Mouse (Mus musculus) c-Kit-positive CD71-positive TER-119-negative erythroid progenitor cells, embryonic 14.5 days (primary cell): Measurements from ENCODE around the gene Atraid.

Source experiments
- DNase-seq: peaks from one replicate; pipeline ENCODE4 v3.0.0-alpha.2; 2013; ENCODE audit warnings: low read depth

The Atraid gene

DNA sequence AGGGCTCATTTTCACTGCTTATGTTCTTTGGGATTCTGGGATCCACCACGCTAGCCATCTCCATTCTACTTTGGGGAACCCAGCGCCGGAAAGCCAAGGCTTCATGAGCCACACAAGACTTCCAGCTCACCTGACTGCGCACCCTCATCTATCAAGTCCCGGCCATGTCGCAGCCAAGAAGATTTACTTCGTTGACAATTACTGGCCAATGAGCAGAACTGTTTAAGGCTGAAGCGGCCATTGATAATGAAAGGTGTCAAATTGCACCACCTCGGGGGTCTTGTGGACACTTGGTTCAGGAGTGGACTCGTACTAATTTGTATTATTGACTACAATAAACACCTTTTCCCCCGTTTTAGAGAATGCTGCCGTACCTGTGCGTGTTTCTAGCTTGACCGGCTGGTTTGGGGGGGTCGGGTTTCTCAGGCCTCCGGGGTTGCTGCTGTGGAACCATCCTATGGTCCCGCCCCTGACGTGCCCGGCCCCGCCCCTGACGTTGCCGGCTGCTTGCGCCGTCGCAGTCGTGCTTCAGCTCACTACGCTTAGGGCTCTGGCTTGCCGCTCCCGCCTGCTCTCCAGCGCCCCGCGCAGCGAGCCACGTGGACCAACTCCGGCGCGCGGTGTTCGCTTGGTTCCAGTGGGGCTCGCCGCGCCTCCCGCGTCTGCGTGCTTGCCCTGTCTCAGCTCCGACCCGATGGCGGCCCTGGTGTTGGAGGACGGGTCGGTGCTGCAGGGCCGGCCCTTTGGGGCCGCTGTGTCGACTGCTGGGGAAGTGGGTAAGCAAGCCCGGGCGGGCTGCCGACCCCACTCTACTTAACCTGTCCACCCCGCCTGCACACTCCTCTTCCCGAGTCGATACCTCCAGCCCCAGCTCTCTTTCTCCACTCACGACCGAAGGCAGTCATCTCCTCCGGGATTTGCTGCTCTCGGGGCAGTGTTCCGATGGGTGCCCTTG, 6.4 kb downstream of the Atraid start, which contains the start of gene Cad:
Gene Cad, plus strand, starts transcription at position 520 of the 955 bp plus-strand sequence.
- peak; percentile 86 for DNase-seq

GRCm38 (mm10) chr5:31055216-31056140, 7.4 kb downstream of the Atraid start:
- no peak for DNase-seq

DNA sequence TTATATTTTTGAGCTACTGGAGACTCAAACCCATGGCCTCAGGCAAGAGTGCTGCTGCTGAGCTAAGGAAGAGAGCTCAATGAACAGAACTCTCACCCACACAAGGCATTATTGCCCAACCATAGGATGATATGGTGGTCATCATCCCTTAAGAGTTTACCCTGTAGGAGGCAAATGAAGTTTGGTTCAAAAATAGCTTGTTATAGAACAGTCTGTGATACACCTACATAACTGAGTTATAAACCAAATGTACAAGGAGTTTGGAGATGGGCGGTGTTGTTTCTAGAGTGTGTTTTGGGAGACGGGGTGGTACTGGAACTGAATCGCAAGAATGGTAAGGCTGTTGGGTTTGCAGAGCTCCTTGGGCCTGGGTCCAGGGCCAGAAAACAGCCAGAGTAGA, 21.7 kb downstream of the Atraid start:
- DNase-seq, result no peak

DNA sequence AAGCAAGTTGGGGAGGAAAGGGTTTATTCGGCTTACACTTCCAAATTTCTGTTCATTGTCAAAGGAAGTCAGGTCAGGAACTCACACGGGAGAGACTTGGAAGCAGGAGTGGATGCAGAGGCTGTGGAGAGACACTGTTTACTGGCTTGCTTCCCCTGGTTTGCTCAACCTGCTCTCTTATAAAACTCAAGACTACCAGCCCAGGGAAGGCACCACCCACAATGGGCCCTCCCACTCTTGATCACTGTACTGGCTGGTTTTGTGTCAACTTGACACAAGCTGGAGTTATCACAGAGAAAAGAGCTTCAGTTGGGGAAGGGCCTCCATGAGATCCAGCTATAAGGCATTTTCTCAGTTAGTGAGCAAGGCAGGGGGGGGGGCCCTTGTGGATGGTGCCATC, 22.9 kb downstream of the Atraid start:
- DNase-seq, result no peak

DNA sequence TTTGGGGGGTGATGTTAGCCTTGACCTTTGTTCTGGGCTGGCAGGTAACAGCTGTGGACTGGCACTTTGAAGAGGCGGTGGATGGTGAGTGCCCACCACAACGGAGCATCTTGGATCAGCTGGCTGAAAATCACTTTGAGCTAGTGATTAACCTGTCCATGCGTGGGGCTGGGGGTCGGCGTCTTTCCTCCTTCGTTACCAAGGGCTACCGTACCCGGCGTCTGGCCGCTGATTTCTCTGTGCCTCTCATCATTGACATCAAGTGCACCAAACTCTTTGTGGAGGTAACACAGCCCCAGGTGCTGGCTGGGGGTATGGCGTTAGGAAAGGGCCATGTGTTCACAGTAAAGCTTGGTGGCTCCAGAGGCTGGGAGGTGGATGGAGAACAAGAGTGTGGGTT, 23.7 kb downstream of the Atraid start:
- DNase-seq, result no peak

DNA sequence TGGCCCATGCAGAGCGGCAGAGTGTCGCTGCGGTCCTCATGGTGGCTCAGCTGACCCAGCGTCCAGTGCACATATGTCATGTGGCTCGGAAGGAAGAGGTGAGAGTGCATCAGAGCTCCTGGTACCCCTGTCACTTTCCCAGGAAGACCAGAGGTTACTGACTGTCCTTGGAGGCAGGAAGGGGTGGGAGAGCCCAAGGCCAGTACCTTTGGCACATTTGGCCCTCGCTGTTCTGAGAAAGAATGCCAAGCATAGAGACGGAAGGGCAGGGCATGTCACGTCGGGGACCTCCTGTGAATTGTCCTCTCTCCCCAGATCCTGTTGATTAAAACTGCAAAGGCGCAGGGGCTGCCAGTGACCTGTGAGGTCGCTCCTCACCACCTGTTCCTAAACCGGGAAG, 25.1 kb downstream of the Atraid start:
- DNase-seq, result no peak

DNA sequence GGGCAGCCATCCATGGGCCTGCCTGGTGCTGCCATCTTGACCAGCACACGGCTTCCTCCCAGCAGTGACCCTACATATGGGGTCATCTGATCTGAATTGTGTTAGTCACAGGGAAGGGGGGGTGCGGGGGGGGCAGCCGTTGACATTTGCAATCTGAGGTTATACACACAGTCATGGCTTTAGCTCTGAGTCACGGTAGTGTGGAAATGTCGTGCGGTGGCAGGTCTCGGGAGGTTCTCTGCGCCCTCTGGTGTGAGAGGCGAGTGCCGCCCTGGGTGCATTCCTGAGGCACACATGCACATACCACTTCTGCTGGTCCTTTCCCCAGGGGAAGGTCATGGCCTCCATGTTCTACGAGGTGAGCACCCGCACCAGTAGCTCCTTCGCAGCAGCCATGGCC, 28.2 kb downstream of the Atraid start:
- no peak for DNase-seq

GRCm38 (mm10) chr5:31080059-31080794, 32.1 kb downstream of the Atraid start:
- DNase-seq, result no peak

DNA sequence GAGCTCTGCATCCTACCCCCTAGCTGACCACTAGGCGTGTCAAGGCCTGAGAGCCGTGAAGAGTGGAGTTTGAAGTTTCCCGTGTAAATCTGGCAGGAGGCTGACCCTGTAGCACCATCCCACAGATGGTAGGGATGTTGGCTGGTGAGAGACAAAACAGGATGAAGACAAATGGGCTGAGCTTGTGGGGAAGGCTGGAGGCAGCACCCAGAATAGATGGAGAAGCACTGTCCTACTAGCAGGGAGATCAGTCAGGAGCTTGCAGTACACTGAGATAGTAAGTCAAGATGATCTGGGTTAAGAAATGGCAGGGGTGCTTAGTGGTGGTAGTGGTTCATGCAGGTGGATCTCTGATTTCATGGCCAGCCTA, 32.7 kb downstream of the Atraid start:
- DNase-seq, result no peak

DNA sequence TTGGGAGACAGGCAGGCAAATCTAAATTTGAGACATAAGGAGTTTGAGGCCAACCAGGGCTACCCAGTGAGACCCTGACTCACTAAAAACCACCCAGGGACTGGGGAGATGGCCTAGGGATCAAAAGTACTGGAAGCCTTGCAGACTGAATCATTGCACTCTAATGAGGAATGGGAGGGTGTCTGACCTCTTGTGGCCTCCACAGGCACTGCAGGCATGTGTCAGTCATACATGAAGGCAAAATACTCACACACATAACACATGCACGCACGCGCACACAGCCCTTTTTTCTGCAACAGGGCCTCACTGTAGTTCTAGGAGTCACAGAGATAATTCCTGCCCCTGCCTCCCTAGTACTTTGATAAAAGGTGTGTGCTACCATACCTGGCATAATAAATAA, 33.3 kb downstream of the Atraid start:
- peak; percentile 50 for DNase-seq

DNA sequence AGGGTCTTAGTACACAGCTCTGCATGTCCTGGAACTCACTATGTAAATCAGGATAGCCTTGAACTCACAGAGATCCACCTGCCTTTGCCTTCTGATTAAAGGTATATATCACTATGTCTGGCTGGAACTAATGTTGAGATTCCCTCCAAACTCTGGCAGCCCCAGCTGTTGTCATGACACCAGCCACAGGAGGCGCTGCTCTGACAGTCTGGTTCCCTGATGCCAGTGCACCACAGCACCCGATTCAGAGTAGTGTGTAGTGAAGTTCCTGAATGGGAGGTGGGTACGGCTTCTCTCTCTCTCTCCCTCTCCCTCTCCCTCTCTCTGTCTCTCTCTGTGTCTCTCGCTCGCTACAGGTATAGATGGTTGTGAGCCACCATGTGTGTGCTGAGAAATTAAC, 34.2 kb downstream of the Atraid start:
- DNase-seq, result peak; percentile 53

GRCm38 (mm10) chr5:31082935-31083625, 35.0 kb downstream of the Atraid start:
- no peak for DNase-seq

GRCm38 (mm10) chr5:31083949-31084348, 35.8 kb downstream of the Atraid start:
- no peak for DNase-seq

DNA sequence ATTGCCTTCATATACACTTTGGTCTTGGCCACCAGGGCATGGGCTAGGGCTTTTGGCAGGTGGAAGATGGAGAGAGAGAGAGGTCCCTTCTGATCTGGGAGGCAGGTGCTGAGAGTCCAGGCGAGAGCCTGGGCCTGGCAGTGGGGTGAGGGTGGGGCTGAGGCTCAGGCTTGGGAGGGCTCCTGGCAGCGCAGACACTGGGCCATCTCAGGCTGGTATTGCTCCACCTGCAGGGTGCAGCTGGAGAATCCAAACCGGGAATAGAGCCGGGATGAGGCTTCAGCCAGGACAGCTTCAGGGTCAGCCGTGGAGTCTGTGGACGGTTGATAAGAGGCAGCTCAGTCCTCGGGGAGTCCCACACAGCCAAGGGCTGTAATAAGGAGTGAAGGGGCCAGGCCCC, 38.5 kb downstream of the Atraid start:
- DNase-seq, result no peak

- DNase-seq, result no peak
These were observed 39.0 kb downstream of the Atraid start for GRCm38 (mm10) chr5:31087131-31087530.

- DNase-seq, result no peak
These were observed 44.3 kb downstream of the Atraid start for GRCm38 (mm10) chr5:31092231-31092975.

DNA sequence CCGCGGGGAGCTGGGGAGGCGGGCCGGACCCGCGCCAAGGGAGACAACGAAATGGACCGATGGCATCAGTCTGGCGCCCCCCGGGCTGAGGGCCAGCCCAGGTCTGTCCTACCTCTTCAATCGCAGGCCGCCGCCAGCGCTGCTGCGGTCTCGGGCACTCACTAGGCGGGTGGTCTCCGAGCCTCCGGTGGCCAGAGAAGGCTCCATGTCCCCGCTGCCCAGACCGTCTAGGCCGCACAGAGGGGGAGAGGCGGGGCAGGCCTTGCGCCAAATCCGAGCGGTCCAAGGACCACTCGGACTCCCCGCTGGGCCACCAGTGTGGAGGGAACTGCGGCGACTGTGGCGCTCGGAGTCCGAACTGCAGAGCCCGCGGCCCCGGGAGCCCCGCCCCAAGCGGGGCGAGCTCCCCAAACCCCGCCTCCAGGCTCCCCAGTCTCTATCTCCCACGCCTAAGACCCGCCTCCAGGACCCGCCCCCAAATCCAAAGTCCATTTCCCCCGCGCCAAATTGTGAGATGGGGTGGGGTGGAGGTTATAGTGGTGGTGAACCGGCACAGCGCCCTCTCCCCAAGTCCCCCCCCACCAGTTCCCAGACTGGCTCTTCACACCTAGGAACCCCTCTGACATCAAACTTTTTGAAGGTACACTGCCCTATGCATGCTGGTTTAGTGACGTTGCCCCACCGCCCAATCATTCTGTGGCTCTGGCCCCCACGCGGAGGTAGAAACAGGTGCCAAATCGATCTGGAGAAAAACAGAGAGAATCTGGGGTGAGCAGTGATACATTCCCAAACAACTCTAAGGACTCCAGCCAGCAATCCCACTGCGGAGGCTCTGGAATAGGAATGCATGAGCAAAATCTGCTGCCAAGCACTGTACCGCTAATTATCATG, 45.3 kb downstream of the Atraid start:
- no peak for DNase-seq

- no peak for DNase-seq
These were observed 46.1 kb downstream of the Atraid start for GRCm38 (mm10) chr5:31094100-31094798.
